Mouse (Mus musculus): ENCODE measurements around the gene Cldn9. TPM values are rescaled to one million over a fixed set of nuclear protein-coding genes. Genes with fewer than 3 reads are reported as not detected.
A peak's percentile ranks its signal among the peaks of the same experiment; 100 is the strongest.

The Cldn9 gene
- polyA plus RNA-seq, 1 experiment from 2014 or later = 2.0 TPM

DNA sequence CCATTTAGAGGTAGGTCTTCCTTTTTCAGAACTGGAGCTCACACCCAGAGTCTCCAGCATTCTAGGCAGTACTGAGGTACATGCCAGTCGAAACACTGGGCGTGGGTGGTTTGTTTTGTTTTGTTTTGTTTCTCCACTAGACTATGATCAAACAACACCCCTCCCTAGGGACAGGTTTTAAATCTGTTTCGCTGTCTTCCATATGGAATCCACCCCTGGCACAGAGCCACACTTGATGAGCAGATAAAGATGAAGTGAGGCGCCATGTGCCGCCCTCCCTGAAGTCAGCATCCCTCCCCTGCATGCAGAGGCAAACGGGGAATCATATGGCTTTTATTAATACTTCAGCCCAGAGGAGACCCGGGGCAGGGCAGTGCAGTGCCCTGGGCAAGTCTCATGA, 20.9 kb upstream of the Cldn9 start:
- Histone ChIP-seq H3K4me3 (no peak overlapping the region), H3K9me3 (replicated peaks) (no peaks in the 10 kb centered on the region), H3K27ac (no peak overlapping the region), H3K9ac (no peak overlapping the region), H3K4me2 (no peak overlapping the region), H3K27me3 (peaks cover 36% of the 10 kb centered on the region), H3K36me3 (ENCODE audit: poor library complexity, severe bottlenecking) (no peaks in the 10 kb centered on the region), H3K4me1 (no peaks in the 10 kb centered on the region)
- WGBS = 60% methylated on average over 7 of the region's 7 CpGs
- ATAC-seq = no peak

DNA sequence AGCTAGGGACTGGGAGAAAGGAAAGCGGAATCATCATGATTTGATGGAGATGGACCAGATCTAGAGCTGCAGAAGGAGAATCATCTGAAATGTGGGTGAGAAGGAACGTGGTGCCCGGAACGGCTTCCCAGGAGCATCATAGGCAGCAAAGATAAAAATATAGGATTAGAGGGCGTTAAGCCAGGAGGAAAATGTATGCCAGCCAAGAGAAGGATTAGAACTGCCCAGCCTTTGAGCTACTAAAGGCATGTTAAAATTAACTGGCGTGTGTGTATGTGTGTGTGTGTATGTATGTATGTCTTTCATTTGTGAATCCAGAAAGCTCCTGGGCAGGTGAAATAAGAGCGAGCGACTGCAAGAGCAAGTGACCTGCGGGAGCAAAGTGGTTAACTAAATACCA, 19.5 kb upstream of the Cldn9 start:
- H3K27ac ChIP-seq = no peak overlapping the region
- H3K4me3 ChIP-seq = no peak overlapping the region
- H3K4me2 ChIP-seq = no peak overlapping the region
- H3K9me3 ChIP-seq (replicated peaks) = no peaks in the 10 kb centered on the region
- peaks cover 6% of the 10 kb centered on the region for H3K4me1 ChIP-seq
- no peak overlapping the region for H3K9ac ChIP-seq
- 83% methylated on average over 9 of the region's 9 CpGs for WGBS
- ATAC-seq = no peak
- H3K27me3 ChIP-seq = peaks cover 51% of the 10 kb centered on the region
- H3K36me3 ChIP-seq (ENCODE audit: poor library complexity, severe bottlenecking) = no peaks in the 10 kb centered on the region

DNA sequence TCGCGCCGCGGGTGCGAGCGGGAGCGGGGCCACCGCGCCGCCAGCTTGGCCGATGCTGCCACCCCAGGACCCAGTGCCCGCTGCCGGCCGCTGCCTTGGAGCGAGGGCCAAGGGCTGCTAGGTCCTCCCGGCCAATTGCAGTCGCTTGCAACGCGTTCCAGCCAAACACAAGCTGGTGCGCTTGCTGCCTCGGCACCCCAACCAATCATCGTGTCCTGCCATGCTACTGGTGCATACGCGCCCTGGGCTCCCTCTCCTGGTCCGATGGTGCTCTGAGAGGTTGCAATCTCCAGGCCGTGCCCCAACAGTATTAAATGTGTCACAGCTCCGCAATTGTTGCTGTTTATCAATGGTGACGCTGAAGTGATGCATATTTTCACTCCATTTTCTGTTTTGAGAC, 16.3 kb upstream of the Cldn9 start:
- Histone ChIP-seq H3K9me3 (replicated peaks) (no peaks in the 10 kb centered on the region), H3K4me1 (peaks cover 6% of the 10 kb centered on the region), H3K27me3 (peaks cover 58% of the 10 kb centered on the region), H3K36me3 (ENCODE audit: poor library complexity, severe bottlenecking) (no peaks in the 10 kb centered on the region), H3K4me3 (peak overlapping the region; percentile 73), H3K9ac (peak overlapping the region; percentile 71), H3K4me2 (peak overlapping the region; percentile 100), H3K27ac (no peak overlapping the region)
- peak; percentile 98 for ATAC-seq
- 1% methylated on average over 28 of the region's 28 CpGs for WGBS

DNA sequence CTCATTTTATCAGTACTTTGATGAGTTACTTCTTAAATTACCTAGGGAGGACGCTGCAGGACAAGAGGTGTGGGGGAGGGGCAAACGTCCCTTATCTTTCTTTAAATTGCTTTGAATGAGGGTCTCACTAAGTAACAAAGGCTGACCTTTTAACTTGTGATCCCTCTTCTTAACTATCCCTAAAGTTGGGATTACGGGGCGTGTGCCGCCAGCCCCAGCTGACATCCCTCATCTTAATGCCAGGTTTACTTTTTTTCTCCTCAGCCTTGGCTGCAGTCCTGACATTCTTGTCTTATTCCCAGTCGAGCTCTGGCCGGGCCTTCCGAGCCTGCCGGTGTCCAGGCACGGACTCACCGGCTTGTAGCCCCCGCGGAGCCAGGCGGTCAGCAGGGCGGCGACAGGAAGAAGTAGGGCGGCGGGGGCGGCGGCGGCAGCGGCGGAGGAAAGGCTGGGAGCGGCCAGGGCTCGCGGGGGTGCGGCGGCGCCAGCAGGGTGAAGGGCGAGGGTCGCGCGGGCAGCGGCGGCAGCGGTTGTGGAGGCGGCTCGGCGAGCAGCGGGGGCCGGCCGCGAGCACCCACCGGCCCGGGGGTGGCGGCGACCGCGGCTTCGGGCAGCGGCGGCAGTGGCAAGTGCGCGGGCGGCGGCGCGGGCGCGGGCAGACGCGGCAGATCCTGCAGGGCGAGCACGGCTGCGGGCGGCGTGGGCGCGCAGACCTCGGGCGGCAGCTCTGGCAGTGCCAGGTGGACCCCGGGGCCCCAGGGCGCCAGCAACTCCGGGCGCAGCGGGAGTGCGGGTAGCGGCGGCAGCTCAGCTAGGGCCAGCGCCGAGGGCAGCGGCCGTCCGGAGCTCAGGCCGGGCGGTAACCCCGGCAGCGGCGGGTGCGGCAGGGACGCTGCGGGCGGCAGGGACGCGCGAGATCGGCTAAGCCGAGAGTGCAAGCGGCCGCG, 15.6 kb upstream of the Cldn9 start:
- Histone ChIP-seq H3K36me3 (ENCODE audit: poor library complexity, severe bottlenecking) (no peaks in the 10 kb centered on the region), H3K9ac (peak overlapping the region; percentile 71), H3K4me2 (peak overlapping the region; percentile 100), H3K9me3 (replicated peaks) (no peaks in the 10 kb centered on the region), H3K4me1 (peaks cover 6% of the 10 kb centered on the region), H3K4me3 (peak overlapping the region; percentile 73), H3K27ac (no peak overlapping the region), H3K27me3 (peaks cover 58% of the 10 kb centered on the region)
- under 1% methylated on average over 82 of the region's 101 CpGs for WGBS
- ATAC-seq = peak; percentile 76

DNA sequence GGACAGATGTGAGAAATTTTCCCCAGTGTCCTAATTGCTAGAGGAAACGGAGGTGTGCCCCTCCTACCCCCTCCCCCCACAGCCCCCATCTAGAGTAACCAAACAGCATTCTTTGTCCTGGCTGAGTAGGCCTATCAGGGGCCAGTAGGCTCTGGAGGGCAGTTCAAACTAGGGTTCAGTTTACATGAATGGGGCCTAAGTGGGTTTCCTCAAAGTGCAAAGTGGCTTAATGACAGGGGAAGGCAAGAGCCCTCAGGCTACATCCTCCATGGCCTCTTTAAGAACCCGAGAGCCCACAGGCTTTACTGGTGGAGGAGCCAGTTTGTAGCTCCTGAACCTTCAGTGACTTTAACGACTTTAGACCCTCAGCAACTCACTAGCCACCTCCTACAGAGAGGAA, 12.0 kb upstream of the Cldn9 start:
- ATAC-seq = no peak
- no peak overlapping the region for H3K27ac ChIP-seq
- peaks cover 6% of the 10 kb centered on the region for H3K4me1 ChIP-seq
- H3K4me2 ChIP-seq = no peak overlapping the region
- H3K4me3 ChIP-seq = no peak overlapping the region
- WGBS = 6% methylated on average over 3 of the region's 3 CpGs
- no peaks in the 10 kb centered on the region for H3K36me3 ChIP-seq (ENCODE audit: poor library complexity, severe bottlenecking)
- no peaks in the 10 kb centered on the region for H3K9me3 ChIP-seq (replicated peaks)
- H3K9ac ChIP-seq = no peak overlapping the region
- H3K27me3 ChIP-seq = peaks cover 44% of the 10 kb centered on the region

- Histone ChIP-seq H3K27ac (no peak overlapping the region), H3K9ac (no peak overlapping the region), H3K27me3 (peaks cover 31% of the 10 kb centered on the region), H3K4me2 (no peak overlapping the region), H3K4me1 (peaks cover 6% of the 10 kb centered on the region), H3K36me3 (ENCODE audit: poor library complexity, severe bottlenecking) (no peaks in the 10 kb centered on the region), H3K4me3 (no peak overlapping the region), H3K9me3 (replicated peaks) (no peaks in the 10 kb centered on the region)
- 54% methylated on average over 1 of the region's 1 CpGs for WGBS
- no peak for ATAC-seq
These were observed 10.7 kb upstream of the Cldn9 start for GRCm38 (mm10) chr17:23694491-23694890.

- peaks cover 62% of the 10 kb centered on the region for H3K27me3 ChIP-seq
- H3K9ac ChIP-seq = no peak overlapping the region
- H3K4me1 ChIP-seq = peaks cover 22% of the 10 kb centered on the region
- peak overlapping the region; percentile 39 for H3K4me2 ChIP-seq
- 26% methylated on average over 15 of the region's 15 CpGs for WGBS
- H3K4me3 ChIP-seq = peak overlapping the region; percentile 6; the same call in 1 of the 2 replicates
- H3K9me3 ChIP-seq (replicated peaks) = no peaks in the 10 kb centered on the region
- H3K27ac ChIP-seq = no peak overlapping the region
- H3K36me3 ChIP-seq (ENCODE audit: poor library complexity, severe bottlenecking) = no peaks in the 10 kb centered on the region
- ATAC-seq = no peak
These were observed 600 bp downstream of the Cldn9 start for GRCm38 (mm10) chr17:23683226-23683625.

- WGBS = 70% methylated on average over 3 of the region's 3 CpGs
These were observed 1.3 kb downstream of the Cldn9 start for GRCm38 (mm10) chr17:23682530-23682929.

GRCm38 (mm10) chr17:23682092-23682491, 1.7 kb downstream of the Cldn9 start:
- peaks cover 70% of the 10 kb centered on the region for H3K27me3 ChIP-seq
- H3K4me3 ChIP-seq = no peak overlapping the region
- H3K4me1 ChIP-seq = peaks cover 27% of the 10 kb centered on the region
- no peaks in the 10 kb centered on the region for H3K9me3 ChIP-seq (replicated peaks)
- no peak overlapping the region for H3K27ac ChIP-seq
- WGBS = 72% methylated on average over 4 of the region's 4 CpGs
- H3K4me2 ChIP-seq = no peak overlapping the region
- ATAC-seq = no peak
- H3K36me3 ChIP-seq (ENCODE audit: poor library complexity, severe bottlenecking) = no peaks in the 10 kb centered on the region
- H3K9ac ChIP-seq = no peak overlapping the region

More at GRCm38 (mm10) chr17:23682530-23682929, 1.3 kb downstream of the Cldn9 start:
- H3K27me3 ChIP-seq = peaks cover 67% of the 10 kb centered on the region
- H3K4me1 ChIP-seq = peaks cover 24% of the 10 kb centered on the region
- no peaks in the 10 kb centered on the region for H3K9me3 ChIP-seq (replicated peaks)
- no peak overlapping the region for H3K4me3 ChIP-seq
- ATAC-seq = no peak
- no peak overlapping the region for H3K4me2 ChIP-seq
- no peaks in the 10 kb centered on the region for H3K36me3 ChIP-seq (ENCODE audit: poor library complexity, severe bottlenecking)
- H3K9ac ChIP-seq = no peak overlapping the region
- H3K27ac ChIP-seq = no peak overlapping the region

GRCm38 (mm10) chr17:23681086-23681485, 2.7 kb downstream of the Cldn9 start:
- H3K4me3 ChIP-seq = no peak overlapping the region
- ATAC-seq = no peak
- no peak overlapping the region for H3K4me2 ChIP-seq
- H3K27me3 ChIP-seq = peaks cover 75% of the 10 kb centered on the region
- H3K36me3 ChIP-seq (ENCODE audit: poor library complexity, severe bottlenecking) = no peaks in the 10 kb centered on the region
- no peaks in the 10 kb centered on the region for H3K9me3 ChIP-seq (replicated peaks)
- H3K4me1 ChIP-seq = peaks cover 37% of the 10 kb centered on the region
- H3K27ac ChIP-seq = no peak overlapping the region
- H3K9ac ChIP-seq = no peak overlapping the region
- WGBS = 76% methylated on average over 10 of the region's 10 CpGs

- peaks cover 83% of the 10 kb centered on the region for H3K27me3 ChIP-seq
- 79% methylated on average over 9 of the region's 9 CpGs for WGBS
- no peaks in the 10 kb centered on the region for H3K9me3 ChIP-seq (replicated peaks)
- no peak overlapping the region for H3K27ac ChIP-seq
- peaks cover 44% of the 10 kb centered on the region for H3K4me1 ChIP-seq
- no peak overlapping the region for H3K4me3 ChIP-seq
- no peaks in the 10 kb centered on the region for H3K36me3 ChIP-seq (ENCODE audit: poor library complexity, severe bottlenecking)
- no peak overlapping the region for H3K4me2 ChIP-seq
- H3K9ac ChIP-seq = no peak overlapping the region
- no peak for ATAC-seq
These were observed 3.5 kb downstream of the Cldn9 start for GRCm38 (mm10) chr17:23680336-23680735.

DNA sequence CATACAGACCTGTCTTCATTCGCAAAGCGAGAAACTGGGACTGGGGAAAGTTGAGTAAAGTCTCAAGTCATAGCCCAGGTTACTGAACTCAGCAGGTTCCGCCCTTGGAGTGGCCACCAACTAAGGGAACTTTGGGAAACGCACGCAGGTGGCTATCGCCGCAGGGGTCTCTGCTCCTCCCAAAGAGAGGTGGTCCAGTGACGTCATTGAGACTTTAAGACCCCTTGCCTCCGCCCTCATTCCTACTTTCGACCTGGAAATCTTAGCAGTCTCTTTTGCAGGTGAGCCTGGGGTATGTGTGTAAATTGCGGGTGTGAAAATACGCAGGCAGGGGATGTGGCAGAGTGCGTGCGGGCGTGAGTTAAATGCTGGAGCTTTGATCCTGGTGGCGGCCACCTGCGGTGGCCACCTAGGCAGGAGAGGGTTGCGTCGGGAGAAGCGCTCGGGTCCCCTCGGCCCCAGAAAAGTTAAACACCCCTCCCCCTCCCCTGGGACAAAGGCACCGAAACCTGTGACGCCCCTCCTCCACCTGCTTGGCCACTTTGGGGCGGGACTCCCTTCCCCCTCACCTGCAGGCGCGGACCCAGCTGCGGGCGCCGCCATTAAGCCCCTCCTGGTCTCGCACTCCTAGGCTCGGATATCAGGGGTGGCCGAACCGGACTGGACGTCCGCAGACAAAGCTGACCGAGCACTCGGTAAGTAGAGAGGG, 4.5 kb downstream of the Cldn9 start, which contains the start of gene Cldn6:
Gene Cldn6, plus strand, starts transcription at position 123 of the 709 bp plus-strand sequence.
- no peak for ATAC-seq
- peak within 1 kb of the TSS; percentile 21 for H3K4me3 ChIP-seq
- H3K27me3 ChIP-seq = peaks cover 89% of the 10 kb centered on the region
- no peak within 1 kb of the TSS for H3K9ac ChIP-seq
- no peak within 1 kb of the TSS for H3K27ac ChIP-seq
- H3K9me3 ChIP-seq (replicated peaks) = no peaks in the 10 kb centered on the region
- H3K4me2 ChIP-seq = peak within 1 kb of the TSS; percentile 51
- WGBS = 2% methylated on average over 38 of the region's 38 CpGs
- H3K4me1 ChIP-seq = peaks cover 50% of the 10 kb centered on the region
- no peaks in the 10 kb centered on the region for H3K36me3 ChIP-seq (ENCODE audit: poor library complexity, severe bottlenecking)

Data from forebrain, embryonic 13.5 days (tissue).